Mouse (Mus musculus): ENCODE measurements around the gene Cacna2d1.

Cacna2d1 gene

DNA sequence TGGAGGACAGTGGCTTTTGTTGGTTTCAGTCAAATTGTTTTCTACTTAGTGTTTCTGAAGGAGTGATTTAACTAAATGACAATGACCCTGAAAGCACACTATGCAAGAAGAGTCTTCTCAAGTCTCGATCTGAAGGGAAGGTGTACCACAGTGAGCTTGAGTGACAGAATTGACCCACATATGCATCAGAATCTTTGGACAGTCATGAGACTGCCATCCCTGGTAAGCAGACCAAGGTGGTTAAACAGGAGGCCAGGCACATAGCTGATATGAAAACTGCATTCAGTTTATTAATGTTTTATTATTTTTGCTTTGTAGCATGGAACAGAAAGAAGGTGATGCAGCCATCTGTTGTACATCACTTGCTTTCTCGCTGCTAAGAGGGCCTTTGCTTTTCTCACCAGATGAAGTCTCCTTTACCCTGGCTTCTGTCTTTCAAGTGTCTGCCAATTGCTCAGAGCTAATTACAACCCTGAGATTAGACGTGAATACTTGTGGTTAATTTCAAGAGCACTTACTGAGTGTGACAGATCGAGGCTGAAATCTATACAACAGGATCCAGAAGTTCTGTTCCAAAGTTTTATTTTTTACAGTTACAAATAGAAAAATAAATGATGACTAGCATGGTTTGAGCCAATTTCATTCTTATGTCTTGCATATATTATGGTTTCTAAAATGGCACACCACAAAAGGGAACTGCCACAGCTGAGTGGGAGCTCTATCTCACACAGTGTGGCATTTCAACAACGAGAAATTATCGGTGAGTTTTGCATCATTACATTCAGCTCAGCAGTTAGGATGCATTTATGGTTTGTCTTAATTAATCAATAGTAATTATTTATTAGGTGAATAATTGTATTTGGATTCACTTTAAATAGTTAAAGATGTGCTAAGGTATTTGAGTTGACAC is 221.1 kb downstream of the Cacna2d1 start:
- in situ Hi-C loops (cut with MboI): no loop called here

DNA sequence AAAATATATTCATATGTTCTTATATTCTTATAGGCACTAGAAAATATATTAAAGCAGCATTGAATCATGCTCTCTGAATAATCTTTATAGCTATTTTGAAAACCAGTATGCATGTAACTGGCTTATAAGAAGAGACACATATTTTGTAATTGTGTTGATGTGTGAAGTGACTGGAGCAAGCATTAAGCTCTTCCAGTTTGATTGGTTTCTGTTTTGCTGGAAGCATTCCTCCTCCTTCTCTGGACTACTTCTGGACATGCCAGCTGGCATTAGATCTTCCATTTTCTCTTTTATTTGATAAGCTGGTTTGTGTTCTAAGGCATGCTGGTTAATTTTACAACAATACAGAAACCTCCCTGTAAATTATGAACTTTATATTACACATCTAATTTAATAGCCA is 228.8 kb downstream of the Cacna2d1 start:
- in situ Hi-C loops (cut with MboI): no loop called here

- in situ Hi-C loops (cut with MboI): no loop called here
These were observed 231.8 kb downstream of the Cacna2d1 start for GRCm38 (mm10) chr5:16166117-16166867.

DNA sequence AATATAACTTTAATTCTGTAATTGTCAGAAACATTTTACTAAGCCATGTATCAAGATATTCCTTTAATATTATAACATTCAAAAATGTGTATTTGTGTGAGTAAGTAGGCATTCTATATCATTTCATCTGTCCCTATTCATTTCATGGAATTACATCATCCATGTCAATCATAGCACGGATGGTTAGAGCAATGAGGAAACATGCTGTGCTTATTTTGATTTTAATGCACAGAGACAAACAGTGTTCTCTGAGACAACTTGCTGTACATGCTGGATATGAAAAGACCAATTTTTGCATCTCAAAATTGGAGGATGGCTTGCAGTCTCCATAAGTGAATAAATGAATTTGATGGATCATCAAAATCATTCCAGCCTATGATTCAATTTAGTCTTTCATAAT is 232.4 kb downstream of the Cacna2d1 start:
- in situ Hi-C loops (cut with MboI): no loop called here

DNA sequence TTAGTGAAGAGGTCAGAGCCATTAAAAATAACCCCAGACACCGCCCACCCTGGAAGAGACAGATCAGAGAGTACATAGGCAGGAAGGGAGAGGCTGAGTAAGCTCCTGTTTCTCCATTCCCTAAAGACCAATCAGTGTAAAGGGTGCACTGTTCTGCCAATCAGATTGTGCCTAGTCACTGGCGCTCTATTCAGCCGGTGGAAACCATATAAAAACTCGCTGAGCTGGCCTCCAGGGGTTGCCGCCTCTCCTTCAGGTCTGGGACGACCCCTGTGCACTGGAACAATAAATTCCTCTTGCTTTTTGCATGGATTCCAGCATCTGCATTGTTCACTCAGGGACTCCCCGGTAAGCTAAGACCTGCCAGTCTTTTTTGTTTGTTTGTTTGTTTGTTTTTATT is 246.6 kb downstream of the Cacna2d1 start:
- in situ Hi-C loops (cut with MboI): no loop called here

DNA sequence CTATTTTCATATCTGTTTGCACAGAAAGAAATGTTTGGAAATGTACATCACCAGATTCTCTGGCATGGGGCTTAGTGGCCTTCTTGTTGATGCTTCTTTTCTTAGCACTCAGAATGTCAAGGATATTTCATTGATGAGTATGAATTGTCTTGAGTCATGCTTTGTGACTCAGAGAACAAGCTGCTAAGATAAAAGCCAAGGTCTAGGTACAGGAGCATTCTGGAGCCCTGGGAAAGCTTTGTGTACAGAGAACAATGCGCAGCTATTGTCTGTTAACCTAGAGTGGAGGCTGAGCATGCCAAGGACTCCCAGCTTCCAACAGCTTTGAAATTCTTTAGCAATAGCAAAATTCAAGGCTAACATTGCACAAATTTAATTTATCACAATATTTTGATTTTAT is 249.6 kb downstream of the Cacna2d1 start:
- in situ Hi-C loops (cut with MboI): no loop called here

GRCm38 (mm10) chr5:16187931-16188330 is 253.4 kb downstream of the Cacna2d1 start:
- in situ Hi-C loops (cut with MboI): no loop called here

DNA sequence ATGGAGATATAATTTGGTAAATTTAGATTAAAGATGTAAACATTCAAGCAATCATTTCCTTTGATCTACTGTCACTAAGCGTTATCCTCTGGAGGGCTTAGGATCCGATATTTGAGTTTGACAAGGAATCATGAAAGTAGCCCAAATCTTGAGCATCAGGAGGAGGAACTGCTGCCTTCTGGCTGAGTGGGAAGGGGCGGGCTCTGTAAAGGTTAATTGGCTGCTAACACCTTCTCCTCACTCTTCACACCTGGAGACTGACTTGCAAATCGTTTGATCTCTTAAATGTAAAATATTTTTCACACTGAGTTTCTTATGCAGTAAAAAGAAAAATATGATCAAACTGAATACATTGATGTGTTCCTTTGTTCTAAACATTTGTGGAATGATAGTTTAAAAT is 255.4 kb downstream of the Cacna2d1 start:
- in situ Hi-C loops (cut with MboI): no loop called here

DNA sequence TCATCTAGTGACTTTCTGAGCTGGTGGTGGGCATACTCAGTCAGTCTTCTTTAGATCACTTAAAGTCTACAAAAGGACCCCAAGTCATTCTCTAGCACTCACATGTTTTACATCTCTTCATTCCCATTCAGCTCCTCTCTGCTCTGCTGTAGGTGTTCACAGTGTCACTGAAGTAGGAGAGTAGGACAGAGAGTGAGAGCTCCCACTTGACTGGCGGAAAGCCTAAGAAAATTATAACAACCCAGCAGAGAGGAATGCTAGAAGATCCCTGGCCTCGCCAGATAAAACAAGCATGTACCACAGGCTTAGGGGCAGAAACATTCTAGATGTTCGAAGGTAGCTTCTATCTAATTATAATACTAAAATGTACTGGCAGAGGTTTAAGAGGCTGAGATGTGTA is 256.7 kb downstream of the Cacna2d1 start:
- in situ Hi-C loops (cut with MboI): no loop called here

DNA sequence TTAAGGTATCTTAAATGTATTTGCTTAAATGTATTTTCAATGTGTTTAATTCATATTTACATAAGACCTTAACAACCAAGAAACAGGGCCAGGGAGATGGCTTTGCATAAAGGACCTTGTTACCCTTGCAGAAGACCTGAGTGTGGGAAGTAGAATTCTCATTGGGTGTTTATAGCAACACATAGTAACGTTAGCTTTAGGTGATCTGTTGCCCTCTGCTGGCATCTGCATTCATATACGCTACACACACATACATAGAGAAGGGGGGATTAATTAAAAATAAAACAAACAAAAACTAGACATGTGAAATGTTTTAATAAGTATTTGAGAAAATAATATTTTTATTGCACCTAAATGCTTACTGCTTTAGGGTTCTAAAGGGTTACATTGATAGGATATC is 265.3 kb downstream of the Cacna2d1 start:
- in situ Hi-C loops (cut with MboI): no loop called here

GRCm38 (mm10) chr5:16221960-16222359 is 287.5 kb downstream of the Cacna2d1 start:
- in situ Hi-C loops (cut with MboI): no loop called here

DNA sequence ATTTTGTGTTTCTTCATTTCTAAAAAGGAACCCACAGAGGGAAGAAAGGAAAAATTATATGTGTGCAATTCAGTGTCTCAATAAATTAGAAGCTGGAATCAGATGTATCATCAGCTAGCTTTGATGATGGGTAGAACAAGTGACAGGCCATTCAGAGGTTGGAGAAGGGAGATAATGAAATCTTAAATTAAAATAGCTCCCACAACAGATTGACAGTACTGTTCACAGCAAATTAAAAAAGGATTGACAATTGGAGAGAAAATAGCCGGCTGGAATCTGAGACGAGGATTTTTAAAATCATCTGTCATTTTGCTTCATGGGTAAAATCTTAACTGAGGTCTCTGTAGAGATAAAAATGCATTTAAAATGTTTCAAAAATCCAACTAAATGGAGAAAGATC is 290.9 kb downstream of the Cacna2d1 start:
- in situ Hi-C loops (cut with MboI): no loop called here

- in situ Hi-C loops (cut with MboI): no loop called here
These were observed 294.9 kb downstream of the Cacna2d1 start for GRCm38 (mm10) chr5:16229384-16229783.

DNA sequence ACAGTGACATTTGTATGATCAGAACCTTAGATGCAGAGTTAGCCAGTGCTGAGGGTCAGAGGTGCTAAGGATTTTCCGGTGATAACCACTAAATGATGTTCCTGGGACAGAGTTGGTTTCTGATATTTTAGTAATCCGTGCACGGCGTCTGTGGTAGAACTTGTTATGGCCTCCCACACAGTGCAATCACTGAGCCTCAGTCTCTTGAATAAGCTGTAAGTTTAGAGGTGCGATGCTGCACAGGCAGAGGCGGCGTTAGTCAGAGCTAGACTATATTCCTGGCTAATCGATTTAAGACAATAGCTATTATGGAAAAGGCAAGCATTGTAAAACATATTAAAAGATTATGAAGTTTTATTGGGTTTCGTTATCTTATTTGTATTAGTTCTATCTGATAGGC is 297.0 kb downstream of the Cacna2d1 start:
- in situ Hi-C loops (cut with MboI): no loop called here

DNA sequence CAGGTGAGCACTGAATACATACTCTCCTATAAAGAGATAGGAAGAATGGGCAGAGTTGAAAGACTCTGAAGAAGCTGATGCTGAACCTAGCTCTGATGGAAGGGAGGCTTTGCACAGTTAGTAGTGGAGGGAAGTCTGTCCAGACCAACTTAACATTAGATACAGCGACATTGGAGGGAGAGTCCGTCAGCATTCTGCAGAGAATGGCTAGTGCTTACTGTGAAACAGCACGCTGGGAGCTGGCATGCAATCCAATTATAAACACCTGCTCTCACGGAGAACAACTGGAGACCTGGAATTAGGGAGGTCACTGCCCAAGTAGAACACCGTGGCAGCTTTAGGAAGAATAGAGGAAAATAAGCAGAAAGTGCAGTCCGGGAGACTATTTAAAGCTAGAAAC is 300.4 kb downstream of the Cacna2d1 start:
- in situ Hi-C loops (cut with MboI): no loop called here

DNA sequence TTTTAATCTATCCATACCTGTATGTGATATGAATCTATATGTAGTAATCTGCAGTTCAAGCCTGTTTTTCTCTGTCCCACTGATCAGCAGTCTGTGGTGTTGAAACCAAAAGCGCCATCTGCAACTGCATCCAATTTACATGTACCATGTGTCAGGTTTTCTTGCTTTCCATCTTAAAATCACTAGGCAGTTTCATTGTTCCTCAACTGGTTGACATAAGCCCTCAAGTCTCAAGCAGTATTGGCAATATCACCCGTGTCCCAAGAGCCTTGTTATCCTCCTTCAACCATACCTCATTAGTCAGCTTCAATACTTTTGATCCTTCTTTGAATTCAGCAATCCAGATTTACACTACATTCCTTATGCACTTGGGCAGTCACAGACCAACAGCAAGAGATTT is 301.4 kb downstream of the Cacna2d1 start:
- in situ Hi-C loops (cut with MboI): no loop called here

DNA sequence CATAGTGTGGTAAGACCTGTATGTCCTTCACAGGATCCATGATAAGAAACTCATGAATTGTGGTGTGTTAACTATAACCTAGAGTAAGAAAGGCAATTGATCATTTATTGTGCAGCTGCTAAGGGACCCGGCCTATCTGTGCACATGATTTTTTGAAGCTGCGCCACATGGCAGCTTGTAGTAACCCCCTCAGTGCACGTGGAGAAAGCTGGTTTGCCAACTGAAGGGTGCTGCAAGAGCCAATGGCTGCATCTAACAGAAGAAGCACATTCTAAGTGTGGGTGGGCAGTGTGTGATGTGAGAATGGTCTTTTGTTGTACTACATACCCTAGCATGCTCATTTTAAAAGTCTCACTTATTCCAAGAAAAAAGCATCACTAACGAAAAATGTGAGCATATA is 302.1 kb downstream of the Cacna2d1 start:
- in situ Hi-C loops (cut with MboI): no loop called here

GRCm38 (mm10) chr5:16237972-16238371 is 303.5 kb downstream of the Cacna2d1 start:
- in situ Hi-C loops (cut with MboI): no loop called here

- in situ Hi-C loops (cut with MboI): no loop called here
These were observed 305.8 kb downstream of the Cacna2d1 start for GRCm38 (mm10) chr5:16240255-16240654.

DNA sequence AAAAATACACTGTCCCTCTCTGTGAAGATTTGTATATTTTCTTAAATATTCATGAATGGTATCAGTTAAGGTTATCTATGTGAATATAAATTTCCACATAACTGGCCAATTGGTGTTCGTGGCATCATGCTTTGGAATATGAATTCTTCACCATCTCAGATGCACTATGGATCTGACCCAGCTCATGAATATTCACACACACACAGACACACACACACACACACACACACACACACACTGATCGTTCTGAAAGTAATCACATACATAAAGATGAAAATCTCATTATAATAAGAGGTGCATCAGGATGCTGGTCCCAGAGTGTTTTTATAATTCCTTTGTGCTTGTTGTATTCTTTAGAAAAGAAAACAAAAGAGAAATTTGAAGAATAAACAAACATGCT is 309.1 kb downstream of the Cacna2d1 start:
- in situ Hi-C loops (cut with MboI): no loop called here

DNA sequence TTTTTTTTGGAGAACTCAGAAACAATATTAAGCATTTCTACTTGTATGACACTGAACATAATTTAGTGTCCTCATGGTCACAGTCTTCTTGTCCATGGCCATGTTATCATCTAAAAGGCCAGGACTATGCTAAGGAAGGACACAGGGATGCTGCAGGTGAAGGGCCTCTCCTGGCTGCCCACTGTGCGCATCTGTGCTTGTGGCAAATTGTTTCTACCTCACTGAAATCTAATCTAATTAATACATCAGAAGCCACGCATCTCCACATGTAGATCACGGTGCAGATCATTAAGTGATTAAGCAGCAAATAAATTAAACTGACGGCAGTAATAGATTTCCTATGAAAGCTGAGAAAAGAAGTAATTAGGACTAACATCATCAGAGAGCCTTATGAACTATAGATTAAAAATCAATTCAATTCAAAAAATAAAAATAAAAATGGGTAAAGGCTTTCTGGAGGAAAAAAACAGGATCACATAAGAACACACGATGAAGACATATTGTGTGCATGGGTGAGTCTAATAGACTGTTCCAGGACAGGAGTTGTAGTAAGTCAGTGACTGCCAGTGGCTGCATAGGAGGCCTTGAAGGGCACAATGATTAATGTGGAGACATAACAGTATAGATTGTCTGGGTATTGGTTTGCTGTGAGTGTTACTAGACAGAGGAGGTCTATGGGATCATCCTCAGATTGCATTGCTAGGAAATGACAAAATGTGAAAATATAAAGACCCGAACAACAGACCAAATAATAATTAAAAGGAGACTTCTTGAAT is 318.4 kb downstream of the Cacna2d1 start:
- in situ Hi-C loops (cut with MboI): no loop called here

- in situ Hi-C loops (cut with MboI): no loop called here
These were observed 319.3 kb downstream of the Cacna2d1 start for GRCm38 (mm10) chr5:16253768-16254167.

Data from mature B cell (primary cell).